Mouse (Mus musculus): ENCODE measurements around the gene Olfr798. TPM values are rescaled to one million over a fixed set of nuclear protein-coding genes. Genes with fewer than 3 reads are reported as not detected.

Olfr798 gene
- polyA plus RNA-seq (2014; fragmentation: Illumina TruSeq; extraction: RNeasy Lipid Tissue Mini Kit (QIAGEN cat#74804); ENCODE audit: low replicate concordance), result not detected

GRCm38 (mm10) chr10:129627834-129628233, at the start of gene Olfr798:
Olfr798 (minus strand) TSS chr10:129627934.

GRCm38 (mm10) chr10:129673765-129674164, 46.0 kb upstream of the Olfr798 start, which contains the start of gene Olfr801:
Olfr801 (minus strand) TSS chr10:129673865.

GRCm38 (mm10) chr10:129657394-129657793, 29.7 kb upstream of the Olfr798 start, which contains the start of gene Olfr800:
Olfr800 (plus strand) TSS chr10:129657694.

DNA sequence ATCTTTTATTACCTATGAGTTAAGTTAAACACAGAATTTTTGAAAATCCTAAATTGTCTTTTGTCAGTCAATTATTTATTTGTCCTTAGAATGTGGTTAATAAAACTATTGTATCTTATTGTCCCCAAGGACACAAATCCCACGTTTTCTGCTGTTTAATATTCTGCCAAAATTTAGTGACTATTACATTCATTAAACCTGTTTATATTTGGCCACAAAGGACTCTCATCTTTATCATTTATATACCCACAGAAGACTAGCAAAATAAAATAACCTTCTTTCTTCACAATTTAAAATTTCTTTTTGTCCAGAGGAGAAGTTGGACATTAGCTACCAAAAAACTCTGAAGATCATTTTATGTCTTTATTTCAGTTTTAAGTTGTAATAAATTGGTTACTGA, 9.4 kb upstream of the Olfr798 start, which contains the start of gene Olfr799:
TSS of gene Olfr799 (plus strand) at position 301 of the 400 bp plus-strand sequence.

DNA sequence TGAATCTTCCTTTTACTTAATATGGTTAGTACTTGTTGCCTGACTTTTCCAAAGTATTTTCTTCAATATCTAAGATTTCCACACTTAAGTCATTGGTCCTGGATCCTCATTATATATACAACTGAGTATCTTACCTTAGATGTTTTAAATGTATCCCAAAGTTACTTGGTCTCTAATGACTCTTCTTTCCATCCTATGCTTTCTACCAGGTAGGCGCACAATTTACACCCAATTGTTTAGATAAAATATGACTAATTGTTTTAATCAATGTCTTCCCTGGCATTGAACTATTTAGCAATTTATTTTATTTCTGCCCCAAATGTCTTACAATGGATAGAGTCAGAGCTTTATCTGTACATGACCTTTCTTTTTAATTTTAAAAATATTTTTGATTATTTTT, 15.3 kb downstream of the Olfr798 start, which contains the start of gene Olfr796:
TSS of gene Olfr796 (minus strand) at position 101 of the 400 bp plus-strand sequence.

Other genes with a start within 250 kb of the Olfr798 start
- gene Olfr784, start 243.9 kb downstream of the Olfr798 start, polyA plus RNA-seq (2014; fragmentation: Illumina TruSeq; extraction: RNeasy Lipid Tissue Mini Kit (QIAGEN cat#74804); ENCODE audit: low replicate concordance), result not detected
- gene Olfr785, start 222.5 kb downstream of the Olfr798 start, polyA plus RNA-seq (2014; fragmentation: Illumina TruSeq; extraction: RNeasy Lipid Tissue Mini Kit (QIAGEN cat#74804); ENCODE audit: low replicate concordance), result not detected
- not detected for gene Olfr786, start 200.6 kb downstream of the Olfr798 start, polyA plus RNA-seq (2014; fragmentation: Illumina TruSeq; extraction: RNeasy Lipid Tissue Mini Kit (QIAGEN cat#74804); ENCODE audit: low replicate concordance)
- not detected for gene Olfr787, start 166.1 kb downstream of the Olfr798 start, polyA plus RNA-seq (2014; fragmentation: Illumina TruSeq; extraction: RNeasy Lipid Tissue Mini Kit (QIAGEN cat#74804); ENCODE audit: low replicate concordance)
- gene Olfr788, start 156.9 kb downstream of the Olfr798 start, polyA plus RNA-seq (2014; fragmentation: Illumina TruSeq; extraction: RNeasy Lipid Tissue Mini Kit (QIAGEN cat#74804); ENCODE audit: low replicate concordance), result not detected
- not detected for gene Olfr789, start 143.2 kb downstream of the Olfr798 start, polyA plus RNA-seq (2014; fragmentation: Illumina TruSeq; extraction: RNeasy Lipid Tissue Mini Kit (QIAGEN cat#74804); ENCODE audit: low replicate concordance)
- not detected for gene Olfr790, start 129.4 kb downstream of the Olfr798 start, polyA plus RNA-seq (2014; fragmentation: Illumina TruSeq; extraction: RNeasy Lipid Tissue Mini Kit (QIAGEN cat#74804); ENCODE audit: low replicate concordance)
- not detected for gene Olfr791, start 106.1 kb downstream of the Olfr798 start, polyA plus RNA-seq (2014; fragmentation: Illumina TruSeq; extraction: RNeasy Lipid Tissue Mini Kit (QIAGEN cat#74804); ENCODE audit: low replicate concordance)
- not detected for gene Olfr792, start 88.8 kb downstream of the Olfr798 start, polyA plus RNA-seq (2014; fragmentation: Illumina TruSeq; extraction: RNeasy Lipid Tissue Mini Kit (QIAGEN cat#74804); ENCODE audit: low replicate concordance)
- gene Olfr794, start 60.3 kb downstream of the Olfr798 start, polyA plus RNA-seq (2014; fragmentation: Illumina TruSeq; extraction: RNeasy Lipid Tissue Mini Kit (QIAGEN cat#74804); ENCODE audit: low replicate concordance), result not detected
- gene Olfr796, start 15.4 kb downstream of the Olfr798 start, polyA plus RNA-seq (2014; fragmentation: Illumina TruSeq; extraction: RNeasy Lipid Tissue Mini Kit (QIAGEN cat#74804); ENCODE audit: low replicate concordance), result not detected
- gene Olfr799, start 9.6 kb upstream of the Olfr798 start, polyA plus RNA-seq (2014; fragmentation: Illumina TruSeq; extraction: RNeasy Lipid Tissue Mini Kit (QIAGEN cat#74804); ENCODE audit: low replicate concordance), result not detected
- gene Olfr800, start 29.8 kb upstream of the Olfr798 start, polyA plus RNA-seq (2014; fragmentation: Illumina TruSeq; extraction: RNeasy Lipid Tissue Mini Kit (QIAGEN cat#74804); ENCODE audit: low replicate concordance), result not detected
- gene Olfr801, start 45.9 kb upstream of the Olfr798 start, polyA plus RNA-seq (2014; fragmentation: Illumina TruSeq; extraction: RNeasy Lipid Tissue Mini Kit (QIAGEN cat#74804); ENCODE audit: low replicate concordance), result not detected
- gene Olfr802, start 60.2 kb upstream of the Olfr798 start, polyA plus RNA-seq (2014; fragmentation: Illumina TruSeq; extraction: RNeasy Lipid Tissue Mini Kit (QIAGEN cat#74804); ENCODE audit: low replicate concordance), result not detected
- not detected for gene Olfr803, start 66.4 kb upstream of the Olfr798 start, polyA plus RNA-seq (2014; fragmentation: Illumina TruSeq; extraction: RNeasy Lipid Tissue Mini Kit (QIAGEN cat#74804); ENCODE audit: low replicate concordance)
- gene Olfr804, start 75.3 kb upstream of the Olfr798 start, polyA plus RNA-seq (2014; fragmentation: Illumina TruSeq; extraction: RNeasy Lipid Tissue Mini Kit (QIAGEN cat#74804); ENCODE audit: low replicate concordance), result not detected
- not detected for gene Olfr805, start 101.4 kb upstream of the Olfr798 start, polyA plus RNA-seq (2014; fragmentation: Illumina TruSeq; extraction: RNeasy Lipid Tissue Mini Kit (QIAGEN cat#74804); ENCODE audit: low replicate concordance)
- not detected for gene Olfr806, start 114.0 kb upstream of the Olfr798 start, polyA plus RNA-seq (2014; fragmentation: Illumina TruSeq; extraction: RNeasy Lipid Tissue Mini Kit (QIAGEN cat#74804); ENCODE audit: low replicate concordance)
- gene Olfr807, start 129.9 kb upstream of the Olfr798 start, polyA plus RNA-seq (2014; fragmentation: Illumina TruSeq; extraction: RNeasy Lipid Tissue Mini Kit (QIAGEN cat#74804); ENCODE audit: low replicate concordance), result not detected
- gene Olfr808, start 137.5 kb upstream of the Olfr798 start, polyA plus RNA-seq (2014; fragmentation: Illumina TruSeq; extraction: RNeasy Lipid Tissue Mini Kit (QIAGEN cat#74804); ENCODE audit: low replicate concordance), result not detected
- gene Olfr809, start 146.7 kb upstream of the Olfr798 start, polyA plus RNA-seq (2014; fragmentation: Illumina TruSeq; extraction: RNeasy Lipid Tissue Mini Kit (QIAGEN cat#74804); ENCODE audit: low replicate concordance), result not detected
- not detected for gene Olfr810, start 167.0 kb upstream of the Olfr798 start, polyA plus RNA-seq (2014; fragmentation: Illumina TruSeq; extraction: RNeasy Lipid Tissue Mini Kit (QIAGEN cat#74804); ENCODE audit: low replicate concordance)
- gene Olfr811, start 176.5 kb upstream of the Olfr798 start, polyA plus RNA-seq (2014; fragmentation: Illumina TruSeq; extraction: RNeasy Lipid Tissue Mini Kit (QIAGEN cat#74804); ENCODE audit: low replicate concordance), result not detected
- gene Olfr812, start 218.2 kb upstream of the Olfr798 start, polyA plus RNA-seq (2014; fragmentation: Illumina TruSeq; extraction: RNeasy Lipid Tissue Mini Kit (QIAGEN cat#74804); ENCODE audit: low replicate concordance), result not detected
- not detected for gene Olfr813, start 227.4 kb upstream of the Olfr798 start, polyA plus RNA-seq (2014; fragmentation: Illumina TruSeq; extraction: RNeasy Lipid Tissue Mini Kit (QIAGEN cat#74804); ENCODE audit: low replicate concordance)